Mouse (Mus musculus): ENCODE measurements around the gene Cstb.

- TF ChIP-seq GATA1 (IDR thresholded peaks at IDR 0.05; ENCODE audit: borderline replicate concordance, low read length) (no peak), FLI1 (IDR thresholded peaks at IDR 0.05; ENCODE audit: low read length) (no peak)
Measured at GRCm38 (mm10) chr10:78464792-78465207, 39.3 kb downstream of the Cstb start, which contains the start of gene Pdxk.
